Mouse (Mus musculus): ENCODE measurements around the gene Crtap. TPM values are rescaled to one million over a fixed set of nuclear protein-coding genes. Genes with fewer than 3 reads are reported as not detected.

The Crtap gene
- 180 and 243 TPM in 2 replicates for polyA plus RNA-seq (2012; rRNA removed; ENCODE audit: low replicate concordance)

DNA sequence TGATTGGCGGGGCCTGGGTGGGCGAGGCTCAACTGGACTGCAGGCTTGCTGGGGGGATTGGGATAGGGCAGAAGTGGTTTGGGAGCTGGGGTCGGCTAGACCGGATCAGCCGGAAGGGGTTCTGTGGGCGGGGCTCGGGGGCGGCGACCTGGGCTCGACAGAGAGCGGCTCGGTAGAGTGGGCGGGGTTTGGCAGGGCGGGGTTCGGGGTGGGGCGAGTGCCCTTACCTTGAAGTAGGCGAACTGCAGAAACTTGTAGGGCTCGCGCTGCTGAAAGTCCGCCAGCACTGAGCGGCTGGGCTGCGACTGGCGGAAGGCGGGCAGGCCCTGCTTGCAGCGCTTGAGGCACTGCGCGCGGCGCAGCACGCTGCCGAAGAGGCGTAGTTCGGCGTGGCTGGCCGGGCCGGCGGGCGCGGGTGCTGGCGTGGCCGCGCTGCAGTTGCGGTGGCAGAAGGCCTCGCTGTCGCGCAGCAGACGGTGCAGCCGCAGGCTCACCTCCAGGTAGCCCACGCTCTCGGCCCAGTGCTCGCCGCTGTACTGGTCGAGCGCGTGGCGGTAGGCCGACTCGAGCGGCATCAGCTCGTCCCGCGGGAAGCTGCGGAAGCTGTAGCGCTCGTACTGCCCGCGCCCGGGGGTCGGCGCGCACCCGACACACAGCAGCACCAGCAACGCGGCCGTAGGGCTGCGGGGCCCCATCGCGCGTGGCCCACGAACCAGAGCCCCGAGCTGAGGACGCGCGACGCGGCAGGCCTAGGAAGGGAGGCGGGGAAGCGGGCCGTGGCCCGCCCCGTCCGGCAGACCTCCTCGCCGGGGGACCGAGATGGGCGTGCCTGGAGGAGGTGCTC lies at the start of gene Crtap:
Crtap (minus strand) TSS at position 771 of the 844 bp plus-strand sequence.

DNA sequence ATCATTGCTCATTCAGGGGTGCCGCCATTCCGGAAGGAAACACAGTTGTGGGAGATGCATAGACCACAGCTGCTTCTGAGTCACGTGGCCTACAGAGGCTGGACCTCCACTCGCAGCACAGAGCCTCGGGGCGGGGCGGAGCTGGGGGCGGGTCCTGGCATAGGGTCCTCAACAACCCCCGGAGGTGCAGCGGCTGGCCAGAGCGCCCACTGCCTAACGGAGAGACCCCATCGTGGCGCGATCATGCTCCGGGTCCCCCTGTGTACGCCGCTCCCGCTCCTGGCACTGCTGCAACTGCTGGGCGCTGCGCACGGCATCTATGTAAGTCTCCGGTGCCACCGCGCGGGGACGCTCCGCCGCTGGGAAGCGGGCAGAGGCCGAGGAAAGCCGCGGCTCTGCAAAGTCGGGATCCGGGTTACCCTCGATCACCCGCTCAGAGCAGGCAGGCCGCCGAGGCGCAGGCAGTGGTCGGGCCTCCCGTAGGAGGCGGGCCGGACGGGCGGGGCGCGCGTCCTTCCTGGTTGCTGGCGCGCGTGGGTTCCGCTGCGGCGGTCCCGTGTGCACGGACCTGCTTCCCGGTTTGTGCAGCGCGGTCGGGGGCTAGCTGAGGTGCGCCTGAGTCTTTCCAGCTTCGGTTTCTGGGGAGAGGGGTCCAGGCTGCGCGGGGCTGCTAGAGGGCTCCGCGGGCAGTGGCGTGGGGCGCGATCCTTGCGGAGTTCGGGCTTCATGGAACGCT lies 10.6 kb upstream of the Crtap start, which contains the start of the genes Glb1 and Tmppe:
Glb1 (plus strand) TSS at position 128 of the 736 bp plus-strand sequence.
Tmppe (plus strand) TSS at position 157 of the 736 bp plus-strand sequence.

DNA sequence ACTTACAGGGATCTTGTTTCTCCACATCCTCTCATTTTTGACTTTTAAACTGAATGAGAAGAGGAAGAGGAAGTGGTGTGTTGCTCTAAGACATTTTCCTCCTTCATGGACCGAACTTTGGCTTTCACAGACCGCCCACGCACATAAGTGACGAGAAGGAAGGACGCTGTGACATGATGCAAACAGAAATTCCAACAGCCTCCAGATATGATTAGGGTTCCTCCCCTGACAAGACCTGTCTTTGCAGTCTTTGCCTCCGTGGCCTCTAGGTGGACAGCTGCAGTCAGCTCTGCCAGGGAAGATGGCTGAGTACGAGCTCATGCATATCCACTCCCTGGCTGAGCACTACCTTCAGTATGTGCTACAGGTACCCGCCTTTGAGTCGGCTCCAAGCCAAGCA lies 60.6 kb downstream of the Crtap start, which contains the start of gene Bcl2a1c:
Bcl2a1c (plus strand) TSS at position 281 of the 400 bp plus-strand sequence.

Other genes starting within 250 kb of the Crtap start
- gene Bcl2a1c, start 60.5 kb downstream of the Crtap start, polyA plus RNA-seq (2012; rRNA removed; ENCODE audit: low replicate concordance) = not detected in 2 replicates
- 54.0 and 60.9 TPM in 2 replicates for gene Glb1, start 10.4 kb upstream of the Crtap start, polyA plus RNA-seq (2012; rRNA removed; ENCODE audit: low replicate concordance)
- 5.5 and 11.2 TPM in 2 replicates for gene Tmppe, start 10.4 kb upstream of the Crtap start, polyA plus RNA-seq (2012; rRNA removed; ENCODE audit: low replicate concordance)
- gene Ccr4, start 114.2 kb upstream of the Crtap start, polyA plus RNA-seq (2012; rRNA removed; ENCODE audit: low replicate concordance) = 0.27 and 0.30 TPM in 2 replicates
- not detected in 2 replicates for gene C130032M10Rik, start 125.0 kb upstream of the Crtap start, polyA plus RNA-seq (2012; rRNA removed; ENCODE audit: low replicate concordance)
- 0.01 TPM in 1 of 2 replicates, not detected in the other for gene Trim71, start 173.7 kb upstream of the Crtap start, polyA plus RNA-seq (2012; rRNA removed; ENCODE audit: low replicate concordance)
- gene Cnot10, start 249.5 kb upstream of the Crtap start, polyA plus RNA-seq (2012; rRNA removed; ENCODE audit: low replicate concordance) = 23.9 and 39.2 TPM in 2 replicates

Data from subcutaneous adipose tissue, adult 2 months (tissue).